Mouse (Mus musculus): ENCODE measurements around the gene Rpl7a.

The Rpl7a gene

GRCm38 (mm10) chr2:26956811-26957487 is 46.4 kb downstream of the Rpl7a start:
- no peak for DNase-seq

GRCm38 (mm10) chr2:26957488-26957859 is 46.9 kb downstream of the Rpl7a start:
- DNase-seq = no peak

- no peak for DNase-seq
These were observed 50.2 kb downstream of the Rpl7a start for GRCm38 (mm10) chr2:26960756-26961155.
